Mouse (Mus musculus): ENCODE measurements at regions not wholly inside any gene's neighbourhood (a gene's known extent, or its start where the extent isn't known, plus 50 kb on each side); places are given as distances from the start of the nearest gene placed in this dataset.
A peak's percentile ranks its signal among the peaks of the same experiment; 100 is the strongest.

DNA sequence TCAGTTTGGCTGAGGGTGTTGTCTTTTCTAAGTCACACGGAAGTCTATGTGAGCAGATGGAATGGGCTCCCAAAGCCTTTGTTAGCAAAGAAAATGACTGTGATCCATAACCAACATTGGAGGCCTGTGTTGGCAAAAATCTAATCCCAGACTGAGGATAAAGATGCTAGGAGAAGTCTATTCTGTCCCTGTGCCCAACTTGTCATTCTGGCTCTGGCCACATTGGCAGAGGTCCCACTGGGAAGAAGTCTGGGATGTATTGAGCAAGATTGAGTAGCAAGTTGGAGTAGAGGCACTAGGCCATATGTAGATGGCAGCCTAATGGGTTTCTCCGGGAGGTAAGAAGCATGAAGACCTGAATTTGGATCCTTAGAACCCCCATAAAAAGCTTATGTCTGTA is 54.1 kb downstream of the Nog start:
- DNase-seq (ENCODE audit: low spot score in 2 of 2): no peak

- peak; percentile 27 to 31 for DNase-seq (ENCODE audit: low spot score in 2 of 2)
Measured at GRCm38 (mm10) chr11:89243370-89243769, 58.8 kb downstream of the Nog start.

GRCm38 (mm10) chr11:89242130-89242529 is 60.0 kb downstream of the Nog start:
- no peak for DNase-seq (ENCODE audit: low spot score in 2 of 2)

DNA sequence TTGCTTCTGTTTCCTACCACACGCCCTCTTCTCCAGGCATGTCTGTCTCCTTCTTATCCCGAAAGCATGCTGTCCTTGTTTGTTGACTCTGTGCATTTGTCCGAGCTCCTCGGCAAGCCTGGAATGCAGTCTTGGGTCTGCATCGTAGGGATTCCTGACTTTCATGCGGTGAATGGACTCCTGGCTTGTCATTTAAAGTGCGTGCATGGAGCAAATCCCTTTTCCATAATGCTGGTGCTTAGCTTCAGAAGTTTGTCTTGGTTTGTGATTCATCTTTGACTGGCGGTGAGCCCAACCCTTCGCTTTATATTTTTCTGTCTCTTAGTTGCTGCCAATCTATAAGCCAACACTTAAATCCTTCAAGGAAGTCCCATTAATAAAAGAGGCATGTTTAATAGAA is 62.2 kb downstream of the Nog start:
- peak in 1 of 2 experiments; percentile 8 for DNase-seq (ENCODE audit: low spot score in 2 of 2)

DNA sequence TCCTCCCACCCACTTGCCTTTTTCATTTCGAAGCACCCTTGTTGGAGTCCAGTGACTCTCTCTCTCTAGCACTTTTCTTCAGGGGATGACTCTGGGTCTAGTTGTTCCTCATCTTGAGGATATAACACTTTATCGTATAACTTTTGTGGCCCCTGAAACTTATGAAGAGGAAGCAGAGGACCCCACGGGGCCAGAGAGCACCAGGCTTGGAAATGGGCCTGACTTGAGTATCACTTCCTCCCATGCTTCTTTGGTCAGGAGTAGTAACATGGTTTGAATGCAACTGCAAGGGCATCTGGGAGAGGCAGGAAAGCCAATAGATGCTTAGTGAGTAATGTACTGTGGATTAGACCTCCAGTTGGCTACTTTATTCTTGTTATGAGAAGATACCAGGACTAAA is 65.2 kb downstream of the Nog start:
- no peak for DNase-seq (ENCODE audit: low spot score in 2 of 2)

GRCm38 (mm10) chr11:89232884-89233480 is 69.2 kb downstream of the Nog start:
- no peak for DNase-seq (ENCODE audit: low spot score in 2 of 2)

- DNase-seq (ENCODE audit: low spot score in 2 of 2): no peak
Measured at GRCm38 (mm10) chr11:89229726-89230125, 72.4 kb downstream of the Nog start.

DNA sequence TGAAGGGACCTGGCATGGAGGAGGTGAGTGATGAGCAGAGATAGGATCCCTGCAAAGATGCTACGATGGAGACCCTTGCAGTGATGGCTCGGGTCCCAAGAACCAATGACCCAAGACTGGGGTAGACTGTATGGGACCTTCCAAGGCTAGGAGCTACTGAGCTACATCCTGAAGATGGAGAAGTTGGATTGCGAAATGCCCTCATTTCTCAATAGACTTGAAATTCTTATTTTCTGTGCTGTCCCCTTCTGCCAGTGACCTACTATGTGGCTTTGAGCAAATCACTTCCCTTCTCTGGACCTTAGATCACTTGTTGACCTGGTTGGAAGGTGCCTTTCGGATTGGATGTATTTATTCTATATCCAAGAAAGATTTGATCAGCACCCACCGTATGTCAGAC is 88.9 kb downstream of the Nog start:
- no peak for DNase-seq (ENCODE audit: low spot score in 2 of 2)

DNA sequence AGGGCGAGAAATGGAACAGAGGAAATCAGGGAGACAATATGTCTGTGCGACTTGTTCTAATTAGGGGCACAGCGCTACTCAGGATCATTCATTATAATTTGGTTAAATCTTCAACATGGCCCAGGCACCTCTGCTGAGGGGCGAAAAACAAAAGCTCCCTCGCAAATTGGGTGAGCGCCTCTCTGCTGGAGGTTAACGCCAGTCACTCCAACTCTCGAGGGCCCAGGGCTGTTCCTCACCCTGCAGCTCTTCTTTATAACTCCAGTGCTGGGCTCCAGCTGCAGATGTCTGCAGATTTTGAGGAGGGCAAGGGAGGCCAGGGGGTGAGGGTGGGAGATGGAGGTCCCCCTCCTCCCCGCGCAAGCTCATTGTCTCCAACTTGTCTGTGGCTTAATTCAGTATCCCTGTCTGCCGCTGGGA is 92.6 kb downstream of the Nog start:
- DNase-seq (ENCODE audit: low spot score in 2 of 2): no peak

DNA sequence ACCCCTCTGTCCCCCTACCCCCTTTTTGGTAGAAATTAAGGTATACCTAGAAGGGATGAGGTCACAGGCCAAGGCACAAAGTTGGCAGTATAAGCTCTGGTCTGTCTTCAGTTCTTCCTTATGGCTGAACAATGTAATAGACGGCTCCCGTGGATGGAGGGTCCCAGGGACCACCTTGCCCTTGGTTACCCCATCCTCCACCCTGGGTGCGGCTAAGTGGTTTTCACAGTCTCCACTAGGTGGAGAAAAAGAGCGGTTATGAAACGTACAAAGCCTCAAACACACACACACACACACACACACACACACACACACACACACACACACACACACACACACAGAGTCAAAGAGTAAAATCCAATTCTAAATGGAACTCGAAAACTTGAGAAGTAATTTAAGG is 93.1 kb downstream of the Nog start:
- DNase-seq (ENCODE audit: low spot score in 2 of 2): no peak

DNA sequence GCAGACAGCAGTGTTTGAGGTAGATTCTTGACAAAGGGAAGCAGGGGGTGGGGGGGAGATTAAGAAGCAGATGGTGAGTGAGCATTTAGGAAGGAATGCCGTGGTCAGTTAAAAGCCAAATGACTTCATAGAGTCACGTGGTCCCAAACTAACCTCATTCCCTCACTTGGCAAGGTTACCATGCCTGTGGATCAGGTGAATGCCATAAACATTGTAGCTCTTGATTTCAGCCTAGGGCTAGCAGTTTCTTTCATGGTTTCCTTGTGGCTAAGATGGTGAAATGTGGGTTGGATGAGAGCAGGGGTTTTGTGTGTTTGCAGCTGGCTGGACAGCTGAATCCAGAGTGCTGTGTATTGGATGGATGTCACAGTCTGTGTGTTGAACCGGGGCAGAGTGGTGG is 95.3 kb downstream of the Nog start:
- DNase-seq (ENCODE audit: low spot score in 2 of 2): no peak

- no peak for DNase-seq (ENCODE audit: low spot score in 2 of 2)
Measured at GRCm38 (mm10) chr11:89204948-89205545, 97.1 kb downstream of the Nog start.

- DNase-seq (ENCODE audit: low spot score in 2 of 2): no peak
Measured at GRCm38 (mm10) chr11:89200458-89200857, 101.7 kb downstream of the Nog start.

GRCm38 (mm10) chr11:89192815-89193214 is 109.3 kb downstream of the Nog start:
- DNase-seq (ENCODE audit: low spot score in 2 of 2): no peak

DNA sequence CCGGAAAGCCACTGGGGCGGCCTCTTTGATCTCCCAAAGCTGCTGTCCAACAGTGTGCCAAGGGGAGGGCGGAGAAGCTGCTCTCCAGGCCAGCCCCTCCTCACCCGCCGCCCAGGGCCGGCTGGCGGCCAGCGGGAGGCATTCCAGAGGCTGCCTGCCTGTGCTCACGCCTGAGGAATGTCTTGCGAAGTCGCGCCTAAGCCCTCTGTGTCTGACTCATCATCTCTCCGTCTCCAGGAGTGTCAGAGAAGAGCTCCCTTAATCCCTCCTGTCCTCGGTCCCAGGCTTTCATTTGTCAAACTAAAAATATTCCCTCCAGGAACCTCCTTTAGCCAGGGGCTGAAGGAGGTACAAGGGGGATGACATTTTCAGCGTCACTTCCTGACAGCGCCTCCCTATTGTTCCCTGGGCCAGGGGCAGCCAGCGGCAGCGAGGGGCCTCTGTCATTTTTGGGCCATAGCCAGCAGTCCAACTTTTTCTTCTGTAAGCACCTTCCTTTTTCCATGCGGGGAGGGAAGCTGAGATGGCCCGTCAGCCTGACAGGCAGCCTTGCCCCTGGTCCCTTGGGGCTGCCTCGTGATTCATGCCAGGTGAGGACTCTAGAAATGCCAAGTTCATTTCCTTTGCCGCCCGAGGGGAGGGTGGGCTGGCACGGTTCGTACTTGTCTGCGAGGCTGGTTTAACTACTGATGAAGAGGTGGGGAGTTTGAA is 113.4 kb downstream of the Gm525 start:
- peak; percentile 56 to 58 for DNase-seq (ENCODE audit: low spot score in 2 of 2)

DNA sequence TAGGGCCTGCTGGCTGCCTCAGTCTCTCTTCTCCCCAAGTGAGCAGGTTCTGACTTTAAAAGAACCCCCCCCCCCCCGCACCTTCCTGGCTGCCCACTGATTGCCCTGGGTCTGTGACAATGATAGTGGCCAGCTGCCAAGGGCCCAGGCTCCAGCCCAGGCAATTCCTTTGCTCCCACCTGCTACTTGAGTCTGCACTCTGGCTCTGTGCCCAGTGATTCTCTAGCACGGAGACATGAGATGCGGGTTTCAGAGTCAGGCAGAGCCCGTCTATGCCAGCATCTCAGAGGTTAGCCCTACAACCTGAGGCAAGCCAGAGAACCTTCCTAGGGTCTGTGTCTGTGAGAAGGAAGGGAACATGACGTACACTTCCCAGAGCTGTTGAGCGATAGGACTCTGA is 112.2 kb downstream of the Gm525 start:
- no peak for DNase-seq (ENCODE audit: low spot score in 2 of 2)

- DNase-seq (ENCODE audit: low spot score in 2 of 2): no peak
Measured at GRCm38 (mm10) chr11:89181471-89181870, 107.8 kb downstream of the Gm525 start.

GRCm38 (mm10) chr11:89178436-89178835 is 104.8 kb downstream of the Gm525 start:
- no peak for DNase-seq (ENCODE audit: low spot score in 2 of 2)

DNA sequence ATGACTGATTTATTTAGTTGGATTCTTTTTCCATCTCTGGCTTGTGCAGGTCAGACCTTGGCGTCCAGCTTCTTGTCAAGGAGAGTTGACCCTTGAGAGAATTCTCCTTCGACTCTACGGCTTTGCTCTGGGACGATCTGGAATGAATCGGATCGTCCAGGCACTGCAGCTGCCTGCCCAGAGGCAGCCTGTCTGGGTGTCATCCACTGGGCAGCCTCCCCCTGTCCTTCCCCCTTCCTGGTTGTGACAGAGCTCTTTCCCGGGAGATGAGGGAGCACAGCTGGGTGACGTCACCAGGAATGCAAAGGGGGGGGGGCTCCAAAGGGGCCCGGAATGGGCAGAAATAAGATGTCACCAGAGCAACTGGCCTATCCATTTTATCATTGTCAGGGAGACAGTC is 101.9 kb downstream of the Gm525 start:
- no peak for DNase-seq (ENCODE audit: low spot score in 2 of 2)

DNA sequence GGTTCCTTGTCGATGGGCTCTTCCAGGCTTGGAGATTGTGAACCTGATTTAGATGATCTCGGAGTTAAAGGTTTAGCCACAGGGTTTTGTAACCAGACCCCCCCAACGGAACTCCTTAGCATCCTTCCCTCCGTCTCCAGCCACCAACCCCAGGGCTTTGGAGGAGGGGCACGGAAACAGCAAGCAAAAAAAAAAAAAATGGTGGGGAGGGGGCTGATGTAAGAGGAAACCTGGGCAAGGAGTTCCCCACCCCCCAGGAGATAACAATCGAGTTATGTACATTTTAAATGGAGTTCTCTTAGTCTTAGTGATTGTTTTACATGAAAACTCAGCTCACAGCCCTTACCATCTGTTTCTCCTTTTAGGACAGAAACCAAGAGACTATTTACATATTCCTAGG is 101.3 kb downstream of the Gm525 start:
- DNase-seq (ENCODE audit: low spot score in 2 of 2): no peak

DNA sequence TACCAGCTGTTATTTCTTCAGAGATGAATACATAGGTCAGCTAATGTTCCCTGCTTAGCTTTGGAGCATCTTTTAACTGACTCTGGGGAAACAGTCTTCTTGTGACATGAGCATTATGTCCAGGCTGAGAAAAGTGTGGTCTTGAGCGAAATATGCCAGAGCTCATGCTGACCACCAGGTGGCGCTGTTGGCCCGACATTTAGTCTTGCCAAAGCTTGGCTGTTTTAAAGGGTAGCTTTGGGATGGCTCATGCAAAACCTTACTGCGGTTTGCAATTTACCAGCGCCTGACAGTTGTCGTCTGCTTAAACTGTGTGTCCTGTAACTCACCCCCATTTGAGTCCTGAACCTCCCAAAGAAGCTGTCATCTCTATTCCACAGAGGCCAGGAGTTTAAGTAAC is 91.6 kb downstream of the Gm525 start:
- DNase-seq (ENCODE audit: low spot score in 2 of 2): peak; percentile 83 to 85

- no peak for DNase-seq (ENCODE audit: low spot score in 2 of 2)
Measured at GRCm38 (mm10) chr11:89153466-89154406, 80.1 kb downstream of the Gm525 start.

Measured in frontal cortex, postnatal 36 days (tissue).